Mouse (Mus musculus): ENCODE measurements at regions not wholly inside any gene's neighbourhood (a gene's known extent, or its start where the extent isn't known, plus 50 kb on each side); places are given as distances from the start of the nearest gene placed in this dataset.
A peak's percentile ranks its signal among the peaks of the same experiment; 100 is the strongest.

- no peak for DNase-seq (ENCODE audit: low spot score in 2 of 2)
These were observed 269.2 kb downstream of the Agtpbp1 start for GRCm38 (mm10) chr13:59315811-59316210.

- DNase-seq (ENCODE audit: low spot score in 2 of 2): peak; percentile 32 to 35
These were observed 270.6 kb downstream of the Agtpbp1 start for GRCm38 (mm10) chr13:59314419-59314818.

- no peak for DNase-seq (ENCODE audit: low spot score in 2 of 2)
These were observed 271.2 kb downstream of the Agtpbp1 start for GRCm38 (mm10) chr13:59313725-59314330.

- no peak for DNase-seq (ENCODE audit: low spot score in 2 of 2)
These were observed 292.1 kb downstream of the Agtpbp1 start for GRCm38 (mm10) chr13:59292905-59293304.

GRCm38 (mm10) chr13:59289127-59289526 lies 295.9 kb downstream of the Agtpbp1 start:
- peak; percentile 33 to 39 for DNase-seq (ENCODE audit: low spot score in 2 of 2)

GRCm38 (mm10) chr13:59281199-59281598 lies 303.8 kb downstream of the Agtpbp1 start:
- no peak for DNase-seq (ENCODE audit: low spot score in 2 of 2)

GRCm38 (mm10) chr13:59279136-59279535 lies 305.9 kb downstream of the Agtpbp1 start:
- DNase-seq (ENCODE audit: low spot score in 2 of 2): no peak

- DNase-seq (ENCODE audit: low spot score in 2 of 2): no peak
These were observed 313.4 kb downstream of the Agtpbp1 start for GRCm38 (mm10) chr13:59271661-59272060.

- DNase-seq (ENCODE audit: low spot score in 2 of 2): no peak
These were observed 318.2 kb downstream of the Agtpbp1 start for GRCm38 (mm10) chr13:59266854-59267253.

GRCm38 (mm10) chr13:59264126-59264525 lies 320.9 kb downstream of the Agtpbp1 start:
- no peak for DNase-seq (ENCODE audit: low spot score in 2 of 2)

- DNase-seq (ENCODE audit: low spot score in 2 of 2): no peak
These were observed 323.1 kb downstream of the Agtpbp1 start for GRCm38 (mm10) chr13:59261924-59262323.

- no peak for DNase-seq (ENCODE audit: low spot score in 2 of 2)
These were observed 329.1 kb downstream of the Agtpbp1 start for GRCm38 (mm10) chr13:59255798-59256435.

- no peak for DNase-seq (ENCODE audit: low spot score in 2 of 2)
These were observed 331.1 kb downstream of the Agtpbp1 start for GRCm38 (mm10) chr13:59253667-59254558.

- peak; percentile 65 to 68 for DNase-seq (ENCODE audit: low spot score in 2 of 2)
These were observed 333.6 kb downstream of the Agtpbp1 start for GRCm38 (mm10) chr13:59251252-59252006.

GRCm38 (mm10) chr13:59248411-59248810 lies 336.6 kb downstream of the Agtpbp1 start:
- no peak for DNase-seq (ENCODE audit: low spot score in 2 of 2)

- DNase-seq (ENCODE audit: low spot score in 2 of 2): no peak
These were observed 338.0 kb downstream of the Agtpbp1 start for GRCm38 (mm10) chr13:59246984-59247537.

GRCm38 (mm10) chr13:59246070-59246469 lies 339.0 kb downstream of the Agtpbp1 start:
- DNase-seq (ENCODE audit: low spot score in 2 of 2): no peak

- DNase-seq (ENCODE audit: low spot score in 2 of 2): no peak
These were observed 340.4 kb downstream of the Agtpbp1 start for GRCm38 (mm10) chr13:59244622-59245021.

GRCm38 (mm10) chr13:59242671-59243070 lies 342.4 kb downstream of the Agtpbp1 start:
- no peak for DNase-seq (ENCODE audit: low spot score in 2 of 2)

- DNase-seq (ENCODE audit: low spot score in 2 of 2): peak; percentile 41 to 57
These were observed 346.3 kb downstream of the Agtpbp1 start for GRCm38 (mm10) chr13:59238696-59239095.

- no peak for DNase-seq (ENCODE audit: low spot score in 2 of 2)
These were observed 349.2 kb downstream of the Agtpbp1 start for GRCm38 (mm10) chr13:59235836-59236235.

All from frontal cortex, postnatal 10 days (tissue).